Mouse (Mus musculus) cerebellum, adult 2 months (tissue): ENCODE measurements around the gene Apoe.

Source experiments
- CTCF ChIP-seq: fragments of 200-500 bp; IDR thresholded peaks from 2 replicates; pipeline ENCODE4 v1.5.1; 2011; ENCODE audit warnings: low read depth, mild to moderate bottlenecking, control low read depth, low read length, moderate library complexity, borderline replicate concordance; ENCODE audit not compliant: insufficient read depth
- POLR2A ChIP-seq: fragments of 200-500 bp; IDR thresholded peaks from 2 replicates; pipeline ENCODE4 v1.6.1; 2011; ENCODE audit warnings: low read length, control low read depth, borderline replicate concordance; ENCODE audit not compliant: insufficient read depth

DNA sequence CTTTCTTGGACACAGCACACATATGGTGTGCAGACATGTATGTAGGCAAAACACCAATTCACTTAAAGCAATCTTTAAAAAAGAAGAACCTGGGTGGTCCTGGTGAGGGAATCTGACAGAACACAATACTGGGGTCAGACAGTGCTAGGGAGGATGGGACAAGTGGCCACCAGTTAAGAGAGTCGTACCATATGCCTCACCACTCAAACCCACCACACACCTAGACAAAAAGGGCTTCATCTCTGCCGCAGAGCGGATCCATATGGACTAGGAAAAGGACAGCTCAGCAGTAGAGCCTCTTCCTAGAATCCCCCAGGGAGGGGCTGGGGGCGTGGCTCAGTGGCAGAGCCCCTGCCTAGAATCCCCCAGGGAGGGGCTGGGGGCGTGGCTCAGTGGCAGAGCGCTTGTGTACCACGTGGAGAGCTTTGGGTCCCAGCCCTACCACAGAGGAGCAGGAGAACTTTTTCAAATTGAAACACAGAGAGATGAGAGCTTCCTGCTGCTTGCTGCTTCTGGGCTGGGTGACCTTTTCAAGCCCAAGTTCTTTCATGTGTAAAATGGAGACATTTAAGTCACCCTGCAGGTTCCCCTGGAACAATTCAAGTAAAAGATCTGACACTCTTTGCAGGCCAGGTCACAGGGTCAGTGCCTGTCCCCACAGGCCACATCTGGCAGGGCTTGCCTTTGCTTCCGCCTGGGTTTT, 42.5 kb upstream of the Apoe start:
- no peak for TF ChIP-seq CTCF
- TF ChIP-seq POLR2A: no peak
